Mouse (Mus musculus) liver, embryonic 13.5 days (tissue): ENCODE data around the gene Theg. TPM values are rescaled to one million over a fixed set of nuclear protein-coding genes. Genes with fewer than 3 reads are reported as not detected.

Experiments used
- ATAC-seq: fragments of 200-750 bp; cut with Nextera tagmentation; 2 replicates; pipeline ENCODE4 v1.8.0; 2017; ENCODE audit warnings: low read depth, mild to moderate bottlenecking, moderate number of reproducible peaks, moderate library complexity
- DNase-seq: peaks from one replicate; pipeline ENCODE4 v3.0.0; 2022
- H3K27ac ChIP-seq: fragments of 300-500 bp; sonication (generic); 2 replicates; pipeline ENCODE4 v1.5.1; 2015; ENCODE audit warnings: moderate library complexity, mild to moderate bottlenecking, inconsistent platforms
- H3K27me3 ChIP-seq: fragments of 300-500 bp; sonication (generic); 2 replicates; pipeline ENCODE4 v1.6.1; 2015; ENCODE audit warnings: mild to moderate bottlenecking, inconsistent platforms
- H3K36me3 ChIP-seq: fragments of 300-500 bp; sonication (generic); 2 replicates; pipeline ENCODE4 v1.6.1; 2015; ENCODE audit warnings: mild to moderate bottlenecking, inconsistent platforms
- H3K4me1 ChIP-seq: fragments of 300-500 bp; sonication (generic); replicated peaks from 2 replicates; pipeline ENCODE4 v1.6.1; 2015; ENCODE audit warnings: inconsistent platforms
- H3K4me2 ChIP-seq: fragments of 300-500 bp; sonication (generic); 2 replicates; pipeline ENCODE4 v1.6.1; 2015; ENCODE audit warnings: inconsistent platforms, mild to moderate bottlenecking, moderate library complexity
- H3K4me3 ChIP-seq: fragments of 300-500 bp; sonication (generic); replicated peaks from 2 replicates; pipeline ENCODE4 v1.5.1; 2015; ENCODE audit warnings: mild to moderate bottlenecking, inconsistent platforms
- H3K9ac ChIP-seq: fragments of 300-500 bp; sonication (generic); 2 replicates; pipeline ENCODE4 v1.6.1; 2015; ENCODE audit warnings: mild to moderate bottlenecking, inconsistent platforms
- H3K9me3 ChIP-seq: fragments of 300-500 bp; sonication (generic); replicated peaks from 2 replicates; pipeline ENCODE4 v1.6.1; 2016; ENCODE audit warnings: inconsistent platforms
- WGBS: fragments of 180-500 bp; shearing (Covaris S2); methylation state at CpG from one replicate; pipeline ENCODE4 v1.1.7; 2015; ENCODE audit not compliant: insufficient replicate concordance; 5-methylcytosine and 5-hydroxymethylcytosine counted together
- polyA plus RNA-seq: library from polyadenylated mRNA; unstranded; fragments of >200 nt; fragmentation: Nextera tagmentation; extraction: Ambion mirVana; gene quantifications from 2 replicates; pipeline ENCODE4 v1.2.1, GENCODE M21; 2015

Theg gene
- polyA plus RNA-seq, 1 experiment from 2014 or later, result not detected

DNA sequence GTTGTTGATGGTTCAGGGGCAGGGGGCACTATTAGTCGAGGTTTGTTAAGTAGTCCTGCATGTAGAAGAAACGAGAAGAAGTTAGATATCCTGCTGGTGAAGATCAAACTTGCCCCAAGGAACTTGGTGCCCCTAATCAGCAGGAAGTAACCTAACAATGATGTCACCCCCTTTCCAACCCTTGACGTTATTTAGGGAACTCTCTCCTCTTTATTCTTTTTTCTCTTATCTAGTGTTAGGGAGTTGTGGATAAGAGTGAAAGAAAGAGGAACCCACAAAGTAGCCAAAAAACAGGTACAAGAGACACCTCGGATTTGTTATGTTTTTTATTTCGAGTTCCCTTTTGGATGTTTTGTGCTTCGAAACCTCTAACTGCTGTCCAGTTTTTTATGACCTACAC lies 7.0 kb upstream of the Theg start:
- no peaks in the 10 kb centered on the region for H3K4me1 ChIP-seq
- H3K36me3 ChIP-seq, result no peaks in the 10 kb centered on the region
- 22% methylated on average over 6 of the region's 6 CpGs for WGBS
- 0 out of 2 replicates have a peak, but pooled peaks cover 2% of the 10 kb centered on the region for H3K27me3 ChIP-seq
- no peak overlapping the region for H3K4me2 ChIP-seq
- DNase-seq (no peak), ATAC-seq (no peak)
- no peak overlapping the region for H3K4me3 ChIP-seq
- H3K9ac ChIP-seq, result no peak overlapping the region
- no peaks in the 10 kb centered on the region for H3K9me3 ChIP-seq
- no peak overlapping the region for H3K27ac ChIP-seq

DNA sequence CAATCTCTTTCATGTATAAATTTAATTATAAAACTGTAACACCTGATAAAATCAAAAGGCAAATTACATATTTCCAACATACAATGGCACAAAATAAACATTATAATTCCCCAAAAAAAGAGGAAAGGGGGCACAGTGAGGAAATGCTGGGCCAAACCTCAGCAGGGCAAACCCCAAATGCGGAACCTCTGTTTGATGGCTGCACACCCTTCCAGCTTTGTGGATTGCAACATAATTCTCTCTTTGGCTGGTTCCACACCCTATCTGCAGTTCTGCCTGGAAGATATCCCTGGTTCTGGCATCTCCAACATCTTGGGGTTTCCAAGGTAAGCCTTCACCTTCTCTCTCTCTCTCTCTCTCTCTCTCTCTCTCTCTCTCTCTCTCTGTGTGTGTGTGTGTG lies 3.6 kb upstream of the Theg start:
- WGBS, result 72% methylated on average over 1 of the region's 1 CpGs
- no peak for DNase-seq
- Histone ChIP-seq H3K27me3 (no peaks in the 10 kb centered on the region), H3K27ac (no peak overlapping the region), H3K4me3 (no peak overlapping the region), H3K4me2 (no peak overlapping the region), H3K9me3 (no peaks in the 10 kb centered on the region), H3K9ac (no peak overlapping the region), H3K36me3 (no peaks in the 10 kb centered on the region), H3K4me1 (no peaks in the 10 kb centered on the region)
- ATAC-seq, result no peak

DNA sequence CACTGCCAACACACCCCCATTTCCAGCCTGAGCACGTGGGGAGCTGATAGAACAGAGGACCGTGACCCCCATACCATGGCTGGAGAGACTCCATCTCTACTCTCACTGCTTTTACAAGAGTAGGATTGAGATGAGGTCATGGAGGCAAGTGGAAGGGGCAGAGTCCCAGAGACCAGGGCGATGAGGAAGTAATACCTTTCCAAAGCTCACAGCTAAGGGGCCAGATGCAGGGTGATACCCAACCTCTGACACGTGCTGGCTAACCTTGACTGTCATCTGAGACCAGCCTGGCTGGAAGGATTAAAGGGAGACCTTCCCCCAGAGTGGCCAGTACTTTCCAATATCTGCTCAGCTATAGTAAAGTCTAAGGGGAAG lies 608 bp upstream of the Theg start:
- Histone ChIP-seq H3K9ac (no peak overlapping the region), H3K4me2 (no peak overlapping the region), H3K4me3 (no peak overlapping the region), H3K27me3 (no peaks in the 10 kb centered on the region), H3K27ac (no peak overlapping the region), H3K4me1 (no peaks in the 10 kb centered on the region), H3K36me3 (no peaks in the 10 kb centered on the region), H3K9me3 (no peaks in the 10 kb centered on the region)
- DNase-seq (no peak), ATAC-seq (no peak)
- 45% methylated on average over 4 of the region's 4 CpGs for WGBS

- H3K9ac ChIP-seq, result no peak overlapping the region
- H3K27ac ChIP-seq, result no peak overlapping the region
- H3K4me3 ChIP-seq, result no peak overlapping the region
- no peak for DNase-seq
- no peak overlapping the region for H3K4me2 ChIP-seq
- H3K4me1 ChIP-seq, result no peaks in the 10 kb centered on the region
- 56% methylated on average over 8 of the region's 8 CpGs for WGBS
- no peaks in the 10 kb centered on the region for H3K27me3 ChIP-seq
- H3K36me3 ChIP-seq, result no peaks in the 10 kb centered on the region
- ATAC-seq, result no peak
- no peaks in the 10 kb centered on the region for H3K9me3 ChIP-seq
Observed at GRCm38 (mm10) chr10:79586243-79586642, 888 bp downstream of the Theg start.

GRCm38 (mm10) chr10:79585723-79586122 lies 1.4 kb downstream of the Theg start:
- Histone ChIP-seq H3K4me3 (no peak overlapping the region), H3K27me3 (no peaks in the 10 kb centered on the region), H3K27ac (no peak overlapping the region), H3K36me3 (no peaks in the 10 kb centered on the region), H3K9ac (no peak overlapping the region), H3K4me1 (no peaks in the 10 kb centered on the region), H3K4me2 (no peak overlapping the region), H3K9me3 (no peaks in the 10 kb centered on the region)
- no peak for DNase-seq
- 81% methylated on average over 5 of the region's 5 CpGs for WGBS
- no peak for ATAC-seq

DNA sequence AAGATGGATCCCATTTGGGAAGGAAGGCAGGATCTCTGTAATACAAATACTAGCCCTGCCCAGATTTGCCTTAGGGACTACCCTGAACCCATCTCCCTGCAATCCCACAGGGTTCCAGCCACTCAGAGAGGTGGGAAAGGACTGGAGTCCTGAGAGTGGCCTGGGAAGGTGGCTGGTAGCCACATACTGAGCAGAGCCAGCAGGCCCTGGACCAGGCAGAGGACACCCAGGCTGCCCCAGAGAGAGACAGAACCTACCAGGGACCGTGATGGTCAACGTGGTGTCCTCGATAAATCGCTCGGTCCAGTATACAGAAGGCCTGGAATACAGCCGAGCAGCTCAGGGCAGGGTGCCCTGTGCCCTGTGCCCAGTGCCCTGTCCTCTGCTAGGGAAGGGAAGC lies 2.0 kb downstream of the Theg start:
- DNase-seq (no peak), ATAC-seq (no peak)
- Histone ChIP-seq H3K27me3 (0 out of 2 replicates have a peak, but pooled peaks cover 4% of the 10 kb centered on the region), H3K4me2 (no peak overlapping the region), H3K36me3 (no peaks in the 10 kb centered on the region), H3K9me3 (no peaks in the 10 kb centered on the region), H3K4me3 (no peak overlapping the region), H3K4me1 (no peaks in the 10 kb centered on the region), H3K9ac (no peak overlapping the region), H3K27ac (no peak overlapping the region)
- 70% methylated on average over 6 of the region's 6 CpGs for WGBS

GRCm38 (mm10) chr10:79584426-79584825 lies 2.7 kb downstream of the Theg start:
- H3K9me3 ChIP-seq, result no peaks in the 10 kb centered on the region
- 0 out of 2 replicates have a peak, but pooled peaks cover 4% of the 10 kb centered on the region for H3K27me3 ChIP-seq
- no peak overlapping the region for H3K9ac ChIP-seq
- no peak overlapping the region for H3K4me2 ChIP-seq
- 62% methylated on average over 9 of the region's 9 CpGs for WGBS
- H3K27ac ChIP-seq, result no peak overlapping the region
- no peak overlapping the region for H3K4me3 ChIP-seq
- no peaks in the 10 kb centered on the region for H3K36me3 ChIP-seq
- ATAC-seq (no peak), DNase-seq (no peak)
- H3K4me1 ChIP-seq, result no peaks in the 10 kb centered on the region

DNA sequence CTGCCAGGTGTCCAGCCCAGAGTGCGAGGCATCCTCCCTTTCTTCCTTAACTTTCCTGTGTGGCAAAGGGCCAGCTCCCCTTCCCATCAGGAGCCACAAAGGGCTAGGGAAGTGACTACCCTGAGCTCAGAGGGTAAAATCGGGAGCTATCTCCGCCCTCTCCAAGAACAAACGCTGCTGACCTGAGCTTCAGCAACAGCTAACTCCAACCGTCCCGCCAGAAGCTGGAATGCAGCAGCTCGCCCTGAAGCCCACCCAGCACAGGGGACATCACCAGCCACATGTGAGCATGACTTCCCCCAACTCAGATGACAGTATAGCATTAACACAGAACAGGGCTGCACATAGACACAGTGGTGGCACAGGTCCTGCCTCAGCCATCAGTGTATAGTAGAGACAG lies 3.1 kb downstream of the Theg start:
- WGBS, result 38% methylated on average over 7 of the region's 7 CpGs
- ATAC-seq, result no peak
- no peak overlapping the region for H3K27ac ChIP-seq
- H3K9me3 ChIP-seq, result no peaks in the 10 kb centered on the region
- no peak overlapping the region for H3K9ac ChIP-seq
- DNase-seq, result no peak
- no peak overlapping the region for H3K4me3 ChIP-seq
- no peak overlapping the region for H3K4me2 ChIP-seq
- no peaks in the 10 kb centered on the region for H3K4me1 ChIP-seq
- H3K27me3 ChIP-seq, result 0 out of 2 replicates have a peak, but pooled peaks cover 4% of the 10 kb centered on the region
- no peaks in the 10 kb centered on the region for H3K36me3 ChIP-seq

GRCm38 (mm10) chr10:79581501-79581900 lies 5.6 kb downstream of the Theg start:
- whole genome bisulfite sequencing, result 75% methylated on average over 8 of the region's 8 CpGs
- H3K4me1 ChIP-seq, result no peaks in the 10 kb centered on the region
- H3K27me3 ChIP-seq, result 0 out of 2 replicates have a peak, but pooled peaks cover 4% of the 10 kb centered on the region
- no peak overlapping the region for H3K27ac ChIP-seq
- no peak overlapping the region for H3K9ac ChIP-seq
- no peaks in the 10 kb centered on the region for H3K36me3 ChIP-seq
- H3K4me3 ChIP-seq, result no peak overlapping the region
- no peaks in the 10 kb centered on the region for H3K9me3 ChIP-seq
- no peak overlapping the region for H3K4me2 ChIP-seq
- ATAC-seq (no peak), DNase-seq (no peak)

DNA sequence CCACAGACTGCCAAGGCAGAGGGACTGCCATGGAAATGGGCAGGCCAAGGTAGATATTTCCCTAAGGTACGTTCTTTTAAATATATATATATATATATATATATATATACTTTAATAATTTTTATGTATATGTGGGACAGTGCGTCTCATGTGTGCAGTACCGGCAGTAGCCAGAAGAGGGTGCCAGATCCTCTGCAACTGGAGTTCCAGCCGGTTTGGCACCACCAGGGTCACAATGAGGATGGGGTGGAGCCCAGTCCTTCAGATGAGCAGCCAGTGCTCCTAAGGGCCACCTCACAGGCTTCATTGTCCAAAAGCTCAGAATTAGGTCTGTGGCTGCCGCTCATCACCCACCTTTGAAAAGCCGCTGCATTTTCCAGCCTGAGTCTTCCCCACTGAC lies 6.3 kb downstream of the Theg start:
- no peak overlapping the region for H3K9ac ChIP-seq
- ATAC-seq (no peak), DNase-seq (peak; percentile 34)
- H3K4me1 ChIP-seq, result no peaks in the 10 kb centered on the region
- no peaks in the 10 kb centered on the region for H3K36me3 ChIP-seq
- H3K9me3 ChIP-seq, result no peaks in the 10 kb centered on the region
- H3K4me3 ChIP-seq, result no peak overlapping the region
- no peak overlapping the region for H3K27ac ChIP-seq
- 41% methylated on average over 6 of the region's 6 CpGs for WGBS
- no peak overlapping the region for H3K4me2 ChIP-seq
- H3K27me3 ChIP-seq, result 0 out of 2 replicates have a peak, but pooled peaks cover 4% of the 10 kb centered on the region

GRCm38 (mm10) chr10:79580356-79580755 lies 6.8 kb downstream of the Theg start:
- H3K27ac ChIP-seq, result no peak overlapping the region
- DNase-seq (no peak), ATAC-seq (no peak)
- no peaks in the 10 kb centered on the region for H3K4me1 ChIP-seq
- no peaks in the 10 kb centered on the region for H3K9me3 ChIP-seq
- 0 out of 2 replicates have a peak, but pooled peaks cover 4% of the 10 kb centered on the region for H3K27me3 ChIP-seq
- no peak overlapping the region for H3K4me3 ChIP-seq
- 61% methylated on average over 7 of the region's 7 CpGs for WGBS
- H3K9ac ChIP-seq, result no peak overlapping the region
- H3K36me3 ChIP-seq, result no peaks in the 10 kb centered on the region
- H3K4me2 ChIP-seq, result no peak overlapping the region

DNA sequence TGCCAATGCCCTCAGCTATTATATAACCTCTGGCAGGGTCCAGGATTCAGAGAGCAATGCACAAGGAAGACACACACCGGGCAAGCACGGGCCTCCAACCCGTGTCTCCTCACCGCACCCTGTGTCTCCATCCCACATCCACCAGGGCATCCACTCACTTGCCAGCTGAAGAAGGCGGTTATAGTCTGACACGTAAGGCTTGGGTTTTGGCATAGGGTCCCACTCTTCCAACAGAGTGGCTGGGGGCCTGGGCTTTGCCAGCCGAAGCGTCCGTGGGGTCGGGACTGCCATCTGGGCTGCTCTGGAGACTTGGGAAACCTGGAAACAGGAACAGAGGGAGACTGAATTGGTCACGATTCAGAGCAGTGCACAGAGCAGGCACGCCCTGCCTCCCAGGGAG lies 7.3 kb downstream of the Theg start:
- H3K27me3 ChIP-seq, result 0 out of 2 replicates have a peak, but pooled peaks cover 4% of the 10 kb centered on the region
- ATAC-seq, result no peak
- WGBS, result 62% methylated on average over 12 of the region's 12 CpGs

More for the DNA sequence above, 7.3 kb downstream of the Theg start:
- no peaks in the 10 kb centered on the region for H3K4me1 ChIP-seq
- H3K27ac ChIP-seq, result no peak overlapping the region
- no peak overlapping the region for H3K9ac ChIP-seq
- no peak for DNase-seq
- H3K4me2 ChIP-seq, result no peak overlapping the region
- no peaks in the 10 kb centered on the region for H3K36me3 ChIP-seq
- H3K9me3 ChIP-seq, result no peaks in the 10 kb centered on the region
- H3K4me3 ChIP-seq, result no peak overlapping the region
